Mouse (Mus musculus) MEL (cell line): Measurements from ENCODE around the gene Klhl5. TPM values are rescaled to one million over a fixed set of nuclear protein-coding genes. Genes with fewer than 3 reads are reported as not detected.

Source experiments
- DNase-seq: peaks from one replicate; pipeline ENCODE4 v3.0.0; 2011; ENCODE audit warnings: low read depth, low spot score
- H3K27ac ChIP-seq: 2 replicates; pipeline ENCODE4 v1.5.1; 2012; ENCODE audit warnings: low read depth, mild to moderate bottlenecking, control low read depth, low read length, moderate library complexity; ENCODE audit not compliant: control insufficient read depth
- H3K27me3 ChIP-seq, 2 experiments: fragments of 150-350 bp in 1 of 2; sonication (generic) in 1 of 2; 2 replicates each; pipeline ENCODE4 v1.6.1; 2012; ENCODE audit warnings: low read length in 2 of 2, mild to moderate bottlenecking in 2 of 2, improper control_type of control experiment in 1 of 2, moderate library complexity in 1 of 2; ENCODE audit not compliant: insufficient read depth in 2 of 2, control insufficient read depth in 1 of 2
- H3K36me3 ChIP-seq, 2 experiments: 2 replicates each; pipeline ENCODE4 v1.6.1; 2012 to 2014; ENCODE audit warnings: low read length in 2 of 2, improper control_type of control experiment in 1 of 2, inconsistent platforms in 1 of 2, mild to moderate bottlenecking in 1 of 2; ENCODE audit not compliant: insufficient read depth in 2 of 2, control insufficient read depth in 1 of 2
- H3K4me1 ChIP-seq, 2 experiments: fragments of 150-350 bp in 1 of 2; sonication (generic) in 1 of 2; 2 replicates each; pipeline ENCODE4 v1.6.1; 2012; ENCODE audit warnings: low read length in 2 of 2, improper control_type of control experiment in 1 of 2, mild to moderate bottlenecking in 1 of 2; ENCODE audit not compliant: insufficient read depth in 2 of 2, control insufficient read depth in 1 of 2
- H3K4me3 ChIP-seq, 2 experiments: fragments of 150-350 bp in 1 of 2; sonication (generic) in 1 of 2; 2 replicates each; pipeline ENCODE4 v1.5.1; 2012; ENCODE audit warnings: low read depth in 2 of 2, low read length in 2 of 2, mild to moderate bottlenecking in 2 of 2, moderate library complexity in 2 of 2, control low read depth in 1 of 2, improper control_type of control experiment in 1 of 2; ENCODE audit not compliant: control insufficient read depth in 1 of 2, insufficient read depth in 1 of 2
- H3K79me2 ChIP-seq: 2 replicates; pipeline ENCODE4 v1.6.1; 2012; ENCODE audit warnings: mild to moderate bottlenecking, low read length, moderate library complexity; ENCODE audit not compliant: control insufficient read depth, poor library complexity, insufficient read depth
- H3K9ac ChIP-seq: 2 replicates; pipeline ENCODE4 v1.6.1; 2012; ENCODE audit warnings: low read depth, mild to moderate bottlenecking, control low read depth, low read length, moderate library complexity; ENCODE audit not compliant: control insufficient read depth, poor library complexity, severe bottlenecking
- H3K9me3 ChIP-seq: fragments of 150-350 bp; sonication (generic); replicated peaks from 2 replicates; pipeline ENCODE4 v1.6.1; 2012; ENCODE audit warnings: mild to moderate bottlenecking, low read length, improper control_type of control experiment, moderate library complexity; ENCODE audit not compliant: insufficient read depth
- CTCF ChIP-seq, 3 experiments: IDR thresholded peaks in 2 of 3; conservative IDR thresholded peaks in 1 of 3; 2 replicates each; pipeline ENCODE4 v1.5.1; 2011 to 2012; ENCODE audit warnings: low read length in 3 of 3, low read depth in 2 of 3, mild to moderate bottlenecking in 2 of 3, improper control_type of control experiment in 1 of 3, inconsistent platforms in 1 of 3, mixed read lengths in 1 of 3, moderate library complexity in 1 of 3; ENCODE audit not compliant: control insufficient read depth in 1 of 3, insufficient read depth in 1 of 3, poor library complexity in 1 of 3, severe bottlenecking in 1 of 3
- ELF1 ChIP-seq: IDR thresholded peaks from 2 replicates; pipeline ENCODE4 v1.6.1; 2014; ENCODE audit warnings: low read depth, mild to moderate bottlenecking, inconsistent platforms, low read length, improper control_type of control experiment, moderate library complexity
- EP300 ChIP-seq, 2 experiments: IDR thresholded peaks; 2 replicates each; pipeline ENCODE4 v1.6.1; 2011; ENCODE audit warnings: improper control_type of control experiment in 2 of 2, low read length in 2 of 2, low read depth in 1 of 2, mild to moderate bottlenecking in 1 of 2
- GABPA ChIP-seq: IDR thresholded peaks from 2 replicates; pipeline ENCODE4 v1.6.1; 2012; ENCODE audit warnings: low read depth, mild to moderate bottlenecking, inconsistent platforms, low read length, improper control_type of control experiment, moderate library complexity
- GATA1 ChIP-seq: IDR thresholded peaks from 2 replicates; pipeline ENCODE4 v1.6.1; 2011; ENCODE audit warnings: low read depth, low read length, improper control_type of control experiment
- HCFC1 ChIP-seq: IDR thresholded peaks from 2 replicates; pipeline ENCODE4 v1.6.1; 2012; ENCODE audit warnings: low read depth, mild to moderate bottlenecking, inconsistent platforms, low read length, improper control_type of control experiment, moderate library complexity
- KAT2A ChIP-seq: conservative IDR thresholded peaks from 2 replicates; pipeline ENCODE4 v1.6.1; 2012; ENCODE audit warnings: low read depth, low read length, improper control_type of control experiment, inconsistent platforms
- MAFK ChIP-seq: IDR thresholded peaks from 2 replicates; pipeline ENCODE4 v1.6.1; 2011; ENCODE audit warnings: low read depth, mild to moderate bottlenecking, low read length, improper control_type of control experiment, borderline replicate concordance
- MXI1 ChIP-seq: IDR thresholded peaks from 2 replicates; pipeline ENCODE4 v1.6.1; 2011; ENCODE audit warnings: mild to moderate bottlenecking, low read depth, low read length, improper control_type of control experiment
- NRF1 ChIP-seq: IDR thresholded peaks from 2 replicates; pipeline ENCODE4 v1.6.1; 2014; ENCODE audit warnings: low read depth, mild to moderate bottlenecking, inconsistent platforms, low read length, improper control_type of control experiment, moderate library complexity; ENCODE audit not compliant: poor library complexity, insufficient read depth, severe bottlenecking
- POLR2A ChIP-seq, 2 experiments: IDR thresholded peaks; 2 replicates each; pipeline ENCODE4 v1.6.1; 2011 to 2012; ENCODE audit warnings: low read length in 2 of 2, mild to moderate bottlenecking in 2 of 2, control low read depth in 1 of 2, improper control_type of control experiment in 1 of 2, low read depth in 1 of 2, moderate library complexity in 1 of 2; ENCODE audit not compliant: control insufficient read depth in 1 of 2, insufficient read depth in 1 of 2, poor library complexity in 1 of 2
- POLR2AphosphoS2 ChIP-seq: IDR thresholded peaks from 2 replicates; pipeline ENCODE4 v1.6.1; 2011; ENCODE audit warnings: low read length, improper control_type of control experiment
- POLR2AphosphoS5 ChIP-seq: IDR thresholded peaks from 2 replicates; pipeline ENCODE4 v1.6.1; 2012; ENCODE audit warnings: low read depth, borderline replicate concordance, mild to moderate bottlenecking, inconsistent platforms, low read length, moderate library complexity, mixed read lengths
- RAD21 ChIP-seq: IDR thresholded peaks from 2 replicates; pipeline ENCODE4 v1.6.1; 2011; ENCODE audit warnings: mild to moderate bottlenecking, low read depth, low read length, improper control_type of control experiment
- RCOR1 ChIP-seq: IDR thresholded peaks from 2 replicates; pipeline ENCODE4 v1.6.1; 2012; ENCODE audit warnings: low read depth, mild to moderate bottlenecking, inconsistent platforms, low read length, improper control_type of control experiment
- SIN3A ChIP-seq: IDR thresholded peaks from 2 replicates; pipeline ENCODE4 v1.6.1; 2012; ENCODE audit warnings: low read length, improper control_type of control experiment, inconsistent platforms
- TBP ChIP-seq: IDR thresholded peaks from 2 replicates; pipeline ENCODE4 v1.8.0; 2011; ENCODE audit warnings: low read depth, low read length, improper control_type of control experiment
- TCF12 ChIP-seq: IDR thresholded peaks from 2 replicates; pipeline ENCODE4 v1.6.1; 2014; ENCODE audit warnings: low read depth, mild to moderate bottlenecking, inconsistent platforms, low read length, improper control_type of control experiment, moderate library complexity
- UBTF ChIP-seq: IDR thresholded peaks from 2 replicates; pipeline ENCODE4 v1.6.1; 2012; ENCODE audit warnings: low read depth, mild to moderate bottlenecking, inconsistent platforms, low read length, improper control_type of control experiment, moderate library complexity, borderline replicate concordance; ENCODE audit not compliant: insufficient read depth
- USF1 ChIP-seq: IDR thresholded peaks from 2 replicates; pipeline ENCODE4 v1.6.1; 2014; ENCODE audit warnings: low read depth, mild to moderate bottlenecking, inconsistent platforms, low read length, improper control_type of control experiment, moderate library complexity
- USF2 ChIP-seq, 2 experiments: IDR thresholded peaks; 2 replicates each; pipeline ENCODE4 v1.6.1; 2011 to 2012; ENCODE audit warnings: improper control_type of control experiment in 2 of 2, low read length in 2 of 2, borderline replicate concordance in 1 of 2, inconsistent platforms in 1 of 2, low read depth in 1 of 2, mild to moderate bottlenecking in 1 of 2; ENCODE audit not compliant: insufficient read depth in 1 of 2
- ZKSCAN1 ChIP-seq: IDR thresholded peaks from 2 replicates; pipeline ENCODE4 v1.6.1; 2012; ENCODE audit warnings: low read depth, mild to moderate bottlenecking, inconsistent platforms, low read length, improper control_type of control experiment, moderate library complexity
- ZMIZ1 ChIP-seq: IDR thresholded peaks from 2 replicates; pipeline ENCODE4 v1.6.1; 2012; ENCODE audit warnings: low read depth, mild to moderate bottlenecking, inconsistent platforms, low read length, improper control_type of control experiment, moderate library complexity
- ZNF384 ChIP-seq: IDR thresholded peaks from 2 replicates; pipeline ENCODE4 v1.6.1; 2012; ENCODE audit warnings: low read depth, mild to moderate bottlenecking, inconsistent platforms, low read length, improper control_type of control experiment
- polyA plus RNA-seq, 2 experiments: library from polyadenylated mRNA; stranded (reverse) in 1 of 2; unstranded in 1 of 2; fragments of >175 nt in 1 of 2; fragments of >200 nt in 1 of 2; gene quantifications; 2 replicates each; pipeline versions ENCODE4 v1.2.1 to v1.2.4; 2012; ENCODE audit warnings: low replicate concordance in 2 of 2, low read depth in 1 of 2; ENCODE audit not compliant: insufficient read length in 2 of 2, insufficient read depth in 1 of 2, missing spikeins in 1 of 2
- total RNA-seq: library from RNA; depleted of rRNA; stranded (reverse); fragments of 300-350 nt; gene quantifications from 2 replicates; pipeline ENCODE4 v1.2.3, GENCODE M21; 2012

The Klhl5 gene
- total and polyA plus RNA-seq, 3 experiments = 8.0 to 15.5 TPM; not detected in 1

GRCm38 (mm10) chr5:65063266-65063665 is 44.1 kb upstream of the Klhl5 start:
- H3K27ac ChIP-seq = no peak overlapping the region
- no peaks in the 10 kb centered on the region for H3K27me3 ChIP-seq
- DNase-seq = no peak
- H3K9ac ChIP-seq = no peak overlapping the region
- H3K79me2 ChIP-seq = no peaks in the 10 kb centered on the region
- H3K4me1 ChIP-seq = no peaks in the 10 kb centered on the region
- H3K4me3 ChIP-seq = no peak overlapping the region
- TF ChIP-seq CTCF (IDR thresholded peaks at IDR 0.05 in 2 of 3, conservative IDR thresholded peaks at IDR 0.05 in 1 of 3; ENCODE audit: control insufficient read depth in 1 of 3, insufficient read depth in 1 of 3, low read depth in 2 of 3, low read length in 3 of 3, poor library complexity in 1 of 3, severe bottlenecking in 1 of 3) (no peak), ZMIZ1 (no peak), MXI1 (no peak), UBTF (no peak), MAFK (no peak), SIN3A (no peak), GABPA (no peak), POLR2AphosphoS5 (no peak), POLR2A (IDR thresholded peaks at IDR 0.05; ENCODE audit: control insufficient read depth in 1 of 2, insufficient read depth in 1 of 2, low read depth in 1 of 2, low read length in 2 of 2, poor library complexity in 1 of 2) (no peak), TBP (no peak)
- no peaks in the 10 kb centered on the region for H3K36me3 ChIP-seq
- H3K9me3 ChIP-seq = no peaks in the 10 kb centered on the region

- TF ChIP-seq SIN3A (no peak), HCFC1 (no peak), NRF1 (no peak), POLR2AphosphoS2 (no peak), GATA1 (no peak), ELF1 (no peak), CTCF (IDR thresholded peaks at IDR 0.05 in 2 of 3, conservative IDR thresholded peaks at IDR 0.05 in 1 of 3; ENCODE audit: control insufficient read depth in 1 of 3, insufficient read depth in 1 of 3, low read depth in 2 of 3, low read length in 3 of 3, poor library complexity in 1 of 3, severe bottlenecking in 1 of 3) (no peak), ZNF384 (no peak), RCOR1 (no peak), EP300 (IDR thresholded peaks at IDR 0.05; ENCODE audit: low read depth in 1 of 2, low read length in 2 of 2) (no peak), USF1 (no peak), ZKSCAN1 (no peak), RAD21 (no peak), KAT2A (no peak), MAFK (no peak), GABPA (no peak), USF2 (IDR thresholded peaks at IDR 0.05; ENCODE audit: borderline replicate concordance in 1 of 2, insufficient read depth in 1 of 2, low read depth in 1 of 2, low read length in 2 of 2) (no peak), TCF12 (no peak), MXI1 (no peak)
- H3K27ac ChIP-seq = no peak overlapping the region
- H3K9ac ChIP-seq = no peak overlapping the region
- no peaks in the 10 kb centered on the region for H3K79me2 ChIP-seq
- no peaks in the 10 kb centered on the region for H3K9me3 ChIP-seq
- H3K4me3 ChIP-seq = no peak overlapping the region
- DNase-seq = no peak
- no peaks in the 10 kb centered on the region for H3K27me3 ChIP-seq
- H3K36me3 ChIP-seq = no peaks in the 10 kb centered on the region
- no peaks in the 10 kb centered on the region for H3K4me1 ChIP-seq
These were observed 39.2 kb upstream of the Klhl5 start for GRCm38 (mm10) chr5:65068166-65068565.
